Mouse (Mus musculus): ENCODE measurements around the gene Tk1. TPM values are rescaled to one million over a fixed set of nuclear protein-coding genes. Genes with fewer than 3 reads are reported as not detected.
"Not testable (repeated sequence)": the region's sequence is repeated elsewhere in the genome, so short reads cannot be mapped to it uniquely, and the experiment has no call there.

The Tk1 gene
- polyA plus RNA-seq, 1 experiment from 2014 or later, result 150 TPM

- Histone ChIP-seq H3K9me3 (replicated peaks) (no peaks in the 10 kb centered on the region), H3K9ac (no peak overlapping the region), H3K4me1 (replicated peaks) (peaks cover 81% of the 10 kb centered on the region), H3K36me3 (peaks cover 92% of the 10 kb centered on the region), H3K27ac (no peak overlapping the region), H3K4me2 (no peak overlapping the region), H3K27me3 (no peaks in the 10 kb centered on the region), H3K4me3 (replicated peaks) (no peak overlapping the region)
- no peak for ATAC-seq (ENCODE audit: low read depth)
- WGBS (ENCODE audit: insufficient replicate concordance), result 89% methylated on average over 7 of the region's 7 CpGs
- no peak for DNase-seq
Observed at GRCm38 (mm10) chr11:117820173-117820572, 5.7 kb downstream of the Tk1 start.

GRCm38 (mm10) chr11:117819095-117819494 lies 6.8 kb downstream of the Tk1 start:
- H3K27me3 ChIP-seq, result no peaks in the 10 kb centered on the region
- H3K9me3 ChIP-seq (replicated peaks), result no peaks in the 10 kb centered on the region
- no peak overlapping the region for H3K27ac ChIP-seq
- no peak for DNase-seq
- H3K4me1 ChIP-seq (replicated peaks), result peaks cover 84% of the 10 kb centered on the region
- H3K9ac ChIP-seq, result no peak overlapping the region
- peaks cover 100% of the 10 kb centered on the region for H3K36me3 ChIP-seq
- no peak for ATAC-seq (ENCODE audit: low read depth)
- H3K4me2 ChIP-seq, result no peak overlapping the region
- 83% methylated on average over 8 of the region's 8 CpGs for WGBS (ENCODE audit: insufficient replicate concordance)
- H3K4me3 ChIP-seq (replicated peaks), result no peak overlapping the region

- Histone ChIP-seq H3K4me1 (replicated peaks) (peaks cover 84% of the 10 kb centered on the region), H3K4me2 (no peak overlapping the region), H3K36me3 (peaks cover 100% of the 10 kb centered on the region), H3K4me3 (replicated peaks) (no peak overlapping the region), H3K27me3 (no peaks in the 10 kb centered on the region), H3K9ac (no peak overlapping the region; the same call in 1 of the 2 replicates), H3K27ac (peak overlapping the region; percentile 49; the same call in 1 of the 2 replicates), H3K9me3 (replicated peaks) (no peaks in the 10 kb centered on the region)
- ATAC-seq (ENCODE audit: low read depth) (no peak), DNase-seq (no peak)
- 86% methylated on average over 13 of the region's 13 CpGs for WGBS (ENCODE audit: insufficient replicate concordance)
Observed at GRCm38 (mm10) chr11:117816389-117816996, 9.4 kb downstream of the Tk1 start.

GRCm38 (mm10) chr11:117815850-117816249 lies 10.0 kb downstream of the Tk1 start:
- peaks cover 98% of the 10 kb centered on the region for H3K36me3 ChIP-seq
- not testable (repeated sequence) for DNase-seq; H3K4me2 ChIP-seq; H3K9ac ChIP-seq; H3K9me3 ChIP-seq (replicated peaks); H3K27me3 ChIP-seq; H3K4me3 ChIP-seq (replicated peaks)
- peak; percentile 1; the same call in 1 of the 2 replicates for ATAC-seq (ENCODE audit: low read depth)
- H3K4me1 ChIP-seq (replicated peaks), result peaks cover 85% of the 10 kb centered on the region
- 80% methylated on average over 9 of the region's 9 CpGs for whole genome bisulfite sequencing (ENCODE audit: insufficient replicate concordance)
- peak overlapping the region; percentile 87 for H3K27ac ChIP-seq

- DNase-seq, result no peak
- peaks cover 88% of the 10 kb centered on the region for H3K36me3 ChIP-seq
- H3K4me2 ChIP-seq, result no peak overlapping the region
- ATAC-seq (ENCODE audit: low read depth), result no peak
- 0 out of 2 replicates have a peak overlapping the region, but pooled peaks have one; percentile 1 for H3K9ac ChIP-seq
- H3K4me1 ChIP-seq (replicated peaks), result peaks cover 84% of the 10 kb centered on the region
- H3K27me3 ChIP-seq, result no peaks in the 10 kb centered on the region
- no peak overlapping the region for H3K4me3 ChIP-seq (replicated peaks)
- peak overlapping the region; percentile 87 for H3K27ac ChIP-seq
- H3K9me3 ChIP-seq (replicated peaks), result no peaks in the 10 kb centered on the region
- 82% methylated on average over 6 of the region's 6 CpGs for WGBS (ENCODE audit: insufficient replicate concordance)
Observed at GRCm38 (mm10) chr11:117814704-117815366, 11.1 kb downstream of the Tk1 start.

GRCm38 (mm10) chr11:117813867-117814266 lies 12.0 kb downstream of the Tk1 start:
- no peaks in the 10 kb centered on the region for H3K9me3 ChIP-seq (replicated peaks)
- WGBS (ENCODE audit: insufficient replicate concordance), result 52% methylated on average over 5 of the region's 5 CpGs
- peaks cover 81% of the 10 kb centered on the region for H3K4me1 ChIP-seq (replicated peaks)
- H3K4me3 ChIP-seq (replicated peaks), result no peak overlapping the region
- H3K9ac ChIP-seq, result peak overlapping the region; percentile 45
- peak overlapping the region; percentile 87 for H3K27ac ChIP-seq
- no peak overlapping the region for H3K4me2 ChIP-seq
- DNase-seq (no peak), ATAC-seq (ENCODE audit: low read depth) (no peak)
- H3K36me3 ChIP-seq, result peaks cover 81% of the 10 kb centered on the region
- no peaks in the 10 kb centered on the region for H3K27me3 ChIP-seq

GRCm38 (mm10) chr11:117810401-117811046 lies 15.4 kb downstream of the Tk1 start:
- Histone ChIP-seq H3K9me3 (replicated peaks) (no peaks in the 10 kb centered on the region), H3K36me3 (peaks cover 79% of the 10 kb centered on the region), H3K4me3 (replicated peaks) (peak overlapping the region; percentile 81), H3K27me3 (no peaks in the 10 kb centered on the region), H3K4me2 (peak overlapping the region; percentile 83), H3K9ac (peak overlapping the region; percentile 91), H3K27ac (peak overlapping the region; percentile 87), H3K4me1 (replicated peaks) (peaks cover 86% of the 10 kb centered on the region)
- DNase-seq (peak; percentile 79), ATAC-seq (ENCODE audit: low read depth) (peak; percentile 75)
- under 1% methylated on average over 21 of the region's 21 CpGs for WGBS (ENCODE audit: insufficient replicate concordance)

GRCm38 (mm10) chr11:117809407-117810311 lies 16.2 kb downstream of the Tk1 start, which contains the start of the genes Gm20708 and Syngr2:
Gm20708 (plus strand) TSS chr11:117809668.
Syngr2 (plus strand) TSS chr11:117809668.
- DNase-seq (peak; percentile 79), ATAC-seq (ENCODE audit: low read depth) (peak; percentile 72)
- Histone ChIP-seq H3K9me3 (replicated peaks) (no peaks in the 10 kb centered on the region), H3K36me3 (peaks cover 79% of the 10 kb centered on the region), H3K4me2 (peak within 1 kb of the TSS; percentile 83), H3K4me1 (replicated peaks) (peaks cover 89% of the 10 kb centered on the region), H3K4me3 (replicated peaks) (peak within 1 kb of the TSS; percentile 81), H3K9ac (peak within 1 kb of the TSS; percentile 91), H3K27ac (peak within 1 kb of the TSS; percentile 87), H3K27me3 (no peaks in the 10 kb centered on the region)
- under 1% methylated on average over 75 of the region's 75 CpGs for WGBS (ENCODE audit: insufficient replicate concordance)

GRCm38 (mm10) chr11:117806781-117807180 lies 19.1 kb downstream of the Tk1 start:
- H3K27me3 ChIP-seq, result no peaks in the 10 kb centered on the region
- DNase-seq (no peak), ATAC-seq (ENCODE audit: low read depth) (no peak)
- no peaks in the 10 kb centered on the region for H3K9me3 ChIP-seq (replicated peaks)
- no peak overlapping the region for H3K9ac ChIP-seq
- H3K4me1 ChIP-seq (replicated peaks), result peaks cover 84% of the 10 kb centered on the region
- H3K4me3 ChIP-seq (replicated peaks), result no peak overlapping the region
- H3K27ac ChIP-seq, result no peak overlapping the region
- WGBS (ENCODE audit: insufficient replicate concordance), result 93% methylated on average over 6 of the region's 6 CpGs
- H3K4me2 ChIP-seq, result no peak overlapping the region
- peaks cover 78% of the 10 kb centered on the region for H3K36me3 ChIP-seq

- DNase-seq, result no peak
- Histone ChIP-seq H3K27me3 (no peaks in the 10 kb centered on the region), H3K36me3 (peaks cover 86% of the 10 kb centered on the region), H3K9ac (peak overlapping the region; percentile 95), H3K4me1 (replicated peaks) (peaks cover 90% of the 10 kb centered on the region), H3K4me3 (replicated peaks) (peak overlapping the region; percentile 80), H3K27ac (peak overlapping the region; percentile 99), H3K9me3 (replicated peaks) (no peaks in the 10 kb centered on the region), H3K4me2 (peak overlapping the region; percentile 81)
- no peak for ATAC-seq (ENCODE audit: low read depth)
- 80% methylated on average over 3 of the region's 3 CpGs for WGBS (ENCODE audit: insufficient replicate concordance)
Observed at GRCm38 (mm10) chr11:117803166-117803688, 22.7 kb downstream of the Tk1 start.
